Comparison of ENCODE assay signal across 8 mouse cellular contexts in the genomic region with DNA sequence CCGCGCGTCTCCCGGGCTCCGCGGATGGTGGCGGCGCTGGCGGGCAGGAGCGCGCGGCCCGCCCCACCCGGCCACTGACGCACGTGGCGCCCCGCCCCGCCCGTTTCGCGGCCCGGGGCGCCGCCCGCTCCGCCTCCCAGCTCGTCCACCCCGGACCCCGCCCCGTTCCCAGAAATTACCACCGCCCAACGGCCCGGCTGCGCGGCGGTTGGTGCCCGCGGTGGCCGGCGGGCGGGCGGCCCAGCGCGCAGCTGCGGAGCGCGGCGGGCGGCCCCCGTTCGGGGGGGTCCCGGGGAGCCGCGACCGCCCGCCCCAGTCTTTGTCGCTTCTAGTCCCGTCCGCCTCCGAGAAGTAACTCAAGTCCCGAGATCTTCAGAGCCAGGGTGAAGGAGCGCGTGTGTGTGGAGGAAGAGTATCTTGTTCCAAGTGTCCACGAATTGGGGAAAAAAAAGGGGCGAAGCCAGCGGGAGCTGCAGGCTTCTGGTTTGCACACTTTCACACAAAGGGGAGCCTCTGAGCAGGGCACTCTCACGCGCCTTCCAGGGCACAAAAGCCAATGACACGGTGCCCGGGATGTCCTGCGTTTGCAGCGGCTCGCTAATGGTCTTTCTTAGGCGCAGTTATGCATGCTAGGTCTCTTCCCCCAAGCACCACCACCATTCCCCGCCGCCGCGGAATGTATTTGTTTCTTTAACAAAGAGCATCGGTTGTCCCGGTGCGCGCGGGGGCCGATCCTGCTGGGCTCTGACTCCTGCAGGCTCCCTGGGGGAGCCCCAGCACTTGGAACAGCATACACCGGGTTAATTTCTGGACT. TPM values are rescaled to one million over a fixed set of nuclear protein-coding genes. Genes with fewer than 3 reads are reported as not detected.
DNase-seq lines count a peak whose midpoint lies in the region; ATAC-seq and TF ChIP-seq lines count a peak whose summit lies in the region.

No protein-coding gene starts in this region.

- no peaks in the 10 kb centered on the region for H3K36me3 ChIP-seq in E14TG2a.4 (ENCODE audit: insufficient read depth, low read length)
- H3K36me3 ChIP-seq in forebrain, embryonic 13.5 days (ENCODE audit: poor library complexity, severe bottlenecking): no peaks in the 10 kb centered on the region
- H3K36me3 ChIP-seq in neural tube, embryonic 15.5 days: no peaks in the 10 kb centered on the region

- H3K4me1 ChIP-seq in E14TG2a.4 (replicated peaks; ENCODE audit: low read depth, low read length): peaks cover 15% of the 10 kb centered on the region
- H3K4me1 ChIP-seq in forebrain, embryonic 13.5 days: peaks cover 22% of the 10 kb centered on the region
- H3K4me1 ChIP-seq in neural tube, embryonic 15.5 days: peaks cover 22% of the 10 kb centered on the region

- intact Hi-C loops in heart, postnatal 10 days (cut with DNase I): no loop called here

- under 1% methylated on average over 79 of the region's 86 CpGs for WGBS in forebrain, embryonic 13.5 days
- WGBS in neural tube, embryonic 15.5 days: under 1% methylated on average over 55 of the region's 86 CpGs

- no peak for TF ChIP-seq CTCF in E14TG2a.4 (conservative IDR thresholded peaks at IDR 0.05; ENCODE audit: low read length)

- no peaks in the 10 kb centered on the region for H3K9me3 ChIP-seq in E14TG2a.4 (ENCODE audit: low read length)
- H3K9me3 ChIP-seq in forebrain, embryonic 13.5 days (replicated peaks): no peaks in the 10 kb centered on the region
- no peaks in the 10 kb centered on the region for H3K9me3 ChIP-seq in neural tube, embryonic 15.5 days (replicated peaks)

- H3K4me3 ChIP-seq in E14TG2a.4 (replicated peaks; ENCODE audit: low read length): peak overlapping the region; percentile 97
- peak overlapping the region; percentile 93 for H3K4me3 ChIP-seq in forebrain, embryonic 13.5 days
- peak overlapping the region; percentile 91 for H3K4me3 ChIP-seq in neural tube, embryonic 15.5 days (replicated peaks)

- H3K27ac ChIP-seq in forebrain, embryonic 13.5 days: peak overlapping the region; percentile 100
- H3K27ac ChIP-seq in neural tube, embryonic 15.5 days (replicated peaks): peak overlapping the region; percentile 97

- DNase-seq in c-Kit-positive CD71-positive TER-119-positive erythroid progenitor cells, embryonic 14.5 days (ENCODE audit: low spot score): peak; percentile 86
- peak; percentile 91 to 92 for DNase-seq in heart, postnatal 10 days
- DNase-seq in kidney, postnatal 4 days: peak; percentile 89 to 93
- peak; percentile 90 to 93 for DNase-seq in lung, adult 18-20 months
- peak; percentile 93 for DNase-seq in testis, postnatal 10 days (ENCODE audit: low spot score)

- H3K9ac ChIP-seq in forebrain, embryonic 13.5 days: peak overlapping the region; percentile 98
- H3K9ac ChIP-seq in neural tube, embryonic 15.5 days (replicated peaks): peak overlapping the region; percentile 82

- H3K4me2 ChIP-seq in forebrain, embryonic 13.5 days: peak overlapping the region; percentile 82
- H3K4me2 ChIP-seq in neural tube, embryonic 15.5 days: peak overlapping the region; percentile 82

- ATAC-seq in forebrain, embryonic 13.5 days: peak; percentile 82
- ATAC-seq in neural tube, embryonic 15.5 days (ENCODE audit: low FRiP score): peak; percentile 85

- peaks cover 39% of the 10 kb centered on the region for H3K27me3 ChIP-seq in E14TG2a.4 (ENCODE audit: insufficient read depth, low read length)
- no peaks in the 10 kb centered on the region for H3K27me3 ChIP-seq in forebrain, embryonic 13.5 days
- no peaks in the 10 kb centered on the region for H3K27me3 ChIP-seq in neural tube, embryonic 15.5 days (replicated peaks)

RNA-seq across cellular contexts. Expression of a gene that starts 1.0 kb away (rescaled TPM):
- 55.9 and 60.1 TPM in 2 replicates for polyA plus RNA-seq in forebrain, embryonic 13.5 days (2015; fragmentation: Nextera tagmentation; extraction: Ambion mirVana)
- total RNA-seq in heart, postnatal 10 days (2021): 10 to 100 TPM; 79.8 to 85.1 TPM
- polyA plus RNA-seq in neural tube, embryonic 15.5 days (2015; fragmentation: Nextera tagmentation; extraction: Ambion mirVana): 30.0 and 42.4 TPM in 2 replicates

RNA-seq across cellular contexts. Expression of a gene that starts 55.1 kb away (rescaled TPM):
- 1.5 and 2.2 TPM in 2 replicates for polyA plus RNA-seq in forebrain, embryonic 13.5 days (2015; fragmentation: Nextera tagmentation; extraction: Ambion mirVana)
- total RNA-seq in heart, postnatal 10 days (2021): under 1 TPM; 0.42 to 0.48 TPM
- 0.81 and 1.4 TPM in 2 replicates for polyA plus RNA-seq in neural tube, embryonic 15.5 days (2015; fragmentation: Nextera tagmentation; extraction: Ambion mirVana)

Comparison
In these comparisons a context has a peak if more than half of its experiments do, and no peak if none do; other contexts are left out.
1. Peak in every context shown above with its lines: DNase-seq, ATAC-seq, H3K4me3 ChIP-seq and H3K27ac ChIP-seq.